Mouse (Mus musculus) T-helper 1 cell (primary cell): ENCODE data around the gene Coro7.
"Not testable (repeated sequence)": the region's sequence is repeated elsewhere in the genome, so short reads cannot be mapped to it uniquely, and the experiment has no call there.

Experiments
- in situ Hi-C: fragments of 300-600 bp; cut with MboI, MseI; formaldehyde crosslinking; loops from one replicate; pipeline ENCODE4 v1.15.1; 2025; ENCODE audit warnings: high pct_unique_total_duplicates

Coro7 gene

DNA sequence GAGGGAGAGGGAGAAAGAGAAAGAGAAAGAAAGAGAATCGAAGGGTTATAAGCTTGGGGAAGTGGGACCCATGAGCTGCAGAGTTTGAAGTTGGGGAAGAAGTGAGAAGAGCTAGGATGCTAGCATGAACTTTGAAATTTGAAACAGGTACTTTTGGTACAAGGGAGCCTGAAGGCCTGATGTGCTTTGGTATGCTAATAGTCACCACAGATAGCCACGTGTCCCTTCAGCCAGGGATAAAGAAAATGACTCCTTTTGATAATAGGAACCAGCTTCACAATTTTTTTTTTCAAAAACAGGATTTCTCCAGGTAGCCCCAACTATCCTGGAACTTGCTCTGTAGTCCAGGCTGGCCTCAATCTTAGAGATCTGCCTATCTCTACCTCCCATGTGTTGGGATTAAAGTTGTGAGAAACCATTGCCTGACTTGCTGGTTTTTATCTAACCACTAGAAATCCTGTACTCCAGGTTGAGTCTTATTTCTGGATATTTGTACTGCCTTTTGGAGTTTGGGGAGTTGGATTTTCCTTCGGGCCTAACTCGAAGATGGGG is 3.1 kb upstream of the Coro7 start:
- in situ Hi-C loops: no loop called here

DNA sequence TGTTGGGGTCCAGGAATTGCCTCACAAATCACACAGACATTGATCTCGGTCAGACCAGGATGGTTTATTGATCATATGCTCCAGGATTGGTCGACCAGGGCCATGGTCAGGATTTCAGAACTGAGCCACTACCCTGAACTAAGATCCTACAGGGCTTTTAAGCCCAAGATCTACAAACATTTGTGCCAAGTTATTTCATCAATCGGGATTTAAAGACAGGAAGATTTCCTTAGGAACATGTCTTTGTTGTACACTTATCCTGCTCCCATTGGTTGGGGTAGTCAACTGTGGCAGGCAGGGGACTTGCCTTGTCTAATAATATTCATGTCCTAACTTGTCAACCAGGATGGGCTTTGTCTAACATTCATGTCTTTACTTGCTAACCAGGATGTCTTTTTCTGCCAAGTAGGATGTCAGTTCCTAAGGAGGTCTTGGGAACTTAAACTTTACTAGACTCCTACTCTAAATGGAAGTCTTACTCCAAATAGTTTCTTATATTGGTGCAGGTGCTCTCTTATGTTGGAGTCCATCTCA is 1.4 kb upstream of the Coro7 start:
- in situ Hi-C loops: not testable (repeated sequence)

DNA sequence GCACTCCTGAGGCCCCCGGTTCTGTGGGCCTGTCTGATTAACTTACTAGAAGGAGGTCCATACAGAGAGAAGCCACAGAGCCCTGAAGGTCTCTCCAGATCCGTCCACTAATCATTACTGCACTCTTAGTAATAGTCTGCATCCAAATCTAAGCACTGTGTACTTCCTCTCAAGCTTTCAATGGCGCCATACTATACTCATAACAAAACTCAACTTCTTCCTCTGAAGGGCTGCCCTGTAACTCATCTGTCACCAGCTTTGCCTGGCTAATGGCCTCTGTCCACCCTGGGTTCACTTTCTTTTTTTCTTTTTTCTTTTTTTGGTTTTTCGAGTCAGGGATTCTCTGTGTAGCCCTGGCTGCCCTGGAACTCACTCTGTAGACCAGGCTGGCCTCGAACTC is 1.5 kb downstream of the Coro7 start:
- in situ Hi-C loops: no loop called here

GRCm38 (mm10) chr16:4676836-4677235 is 2.7 kb downstream of the Coro7 start:
- in situ Hi-C loops: no loop called here

DNA sequence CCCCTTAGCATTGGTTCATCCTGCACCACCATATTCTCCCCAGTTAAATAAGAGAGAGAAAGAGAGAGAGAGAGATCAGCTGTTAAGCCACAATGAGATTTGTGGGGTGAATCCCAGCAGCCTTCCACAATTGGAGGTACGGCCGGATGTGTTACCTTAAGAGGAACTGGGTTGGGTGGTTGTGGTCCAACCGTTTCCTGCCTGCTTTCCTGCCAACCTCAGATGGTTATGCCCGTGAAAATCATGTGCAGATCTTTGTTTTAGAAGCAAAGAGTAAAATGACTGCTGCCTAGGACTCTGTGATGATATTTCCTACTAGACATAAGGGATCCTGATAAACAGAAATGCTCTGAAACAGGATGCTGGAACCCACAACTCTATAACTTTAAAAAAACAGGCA is 5.5 kb downstream of the Coro7 start:
- in situ Hi-C loops: no loop called here

- in situ Hi-C loops: no loop called here
Measured at GRCm38 (mm10) chr16:4670317-4670716, 9.3 kb downstream of the Coro7 start.

GRCm38 (mm10) chr16:4667190-4667808 is 12.3 kb downstream of the Coro7 start:
- in situ Hi-C loops: no loop called here

DNA sequence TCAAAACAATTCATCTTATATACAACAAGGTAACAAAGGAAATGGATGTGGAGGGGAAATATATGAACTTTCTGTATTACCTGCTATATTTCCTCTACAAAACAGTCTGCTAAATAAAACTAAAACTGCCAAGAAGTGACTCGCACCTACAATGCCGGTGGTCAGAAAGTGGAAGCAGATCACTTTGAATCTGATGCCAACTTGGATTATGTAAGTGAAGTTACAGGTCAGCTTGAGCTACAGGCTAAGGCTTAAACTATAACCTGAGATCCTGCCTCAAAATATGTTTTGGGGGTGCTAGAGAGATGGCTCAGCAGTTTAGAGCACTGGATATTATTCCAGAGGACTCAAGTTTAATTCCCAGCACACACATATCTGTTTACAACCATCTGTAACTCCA is 13.9 kb downstream of the Coro7 start:
- in situ Hi-C loops: no loop called here

DNA sequence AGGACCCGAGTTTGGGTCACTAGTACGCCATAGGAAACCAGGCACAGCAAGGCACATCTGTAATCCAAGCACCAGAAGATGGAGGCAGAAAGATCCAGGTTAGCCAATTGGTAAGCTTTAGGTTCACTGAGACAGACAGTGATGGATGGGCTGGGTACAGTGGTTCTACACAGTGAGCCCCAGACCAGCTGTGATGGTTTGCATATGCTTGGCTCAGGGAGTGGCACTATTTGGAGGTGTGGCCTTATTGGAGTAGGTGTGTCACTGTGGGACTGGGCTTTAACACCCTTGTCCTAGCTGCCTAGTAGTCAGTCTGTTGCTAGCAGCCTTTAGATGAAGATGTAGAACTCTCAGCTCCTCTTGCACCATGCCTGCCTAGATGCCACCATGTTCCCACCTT is 15.8 kb downstream of the Coro7 start:
- in situ Hi-C loops: no loop called here

DNA sequence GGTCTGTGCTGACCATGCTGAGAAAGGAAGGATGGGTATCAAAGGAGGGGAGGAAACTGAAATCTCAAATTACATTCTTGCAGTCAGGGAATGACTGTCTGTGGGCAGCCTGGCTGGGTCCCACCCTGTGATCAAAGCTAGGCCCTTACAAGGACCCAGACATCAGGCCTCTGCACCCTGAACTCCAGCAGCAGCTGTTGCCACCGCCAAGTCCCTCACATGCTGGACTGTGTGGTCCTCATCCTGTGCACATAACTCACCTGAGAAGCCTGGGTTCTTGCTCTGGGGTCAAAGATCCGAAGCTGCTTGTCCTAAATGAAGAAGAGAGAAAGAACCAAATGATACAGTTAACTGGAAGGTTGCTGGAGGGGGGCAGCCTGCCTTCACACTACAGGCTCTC is 18.0 kb downstream of the Coro7 start:
- in situ Hi-C loops: no loop called here

GRCm38 (mm10) chr16:4659326-4659725 is 20.3 kb downstream of the Coro7 start:
- in situ Hi-C loops: no loop called here

GRCm38 (mm10) chr16:4658781-4659245 is 20.8 kb downstream of the Coro7 start:
- in situ Hi-C loops: no loop called here

DNA sequence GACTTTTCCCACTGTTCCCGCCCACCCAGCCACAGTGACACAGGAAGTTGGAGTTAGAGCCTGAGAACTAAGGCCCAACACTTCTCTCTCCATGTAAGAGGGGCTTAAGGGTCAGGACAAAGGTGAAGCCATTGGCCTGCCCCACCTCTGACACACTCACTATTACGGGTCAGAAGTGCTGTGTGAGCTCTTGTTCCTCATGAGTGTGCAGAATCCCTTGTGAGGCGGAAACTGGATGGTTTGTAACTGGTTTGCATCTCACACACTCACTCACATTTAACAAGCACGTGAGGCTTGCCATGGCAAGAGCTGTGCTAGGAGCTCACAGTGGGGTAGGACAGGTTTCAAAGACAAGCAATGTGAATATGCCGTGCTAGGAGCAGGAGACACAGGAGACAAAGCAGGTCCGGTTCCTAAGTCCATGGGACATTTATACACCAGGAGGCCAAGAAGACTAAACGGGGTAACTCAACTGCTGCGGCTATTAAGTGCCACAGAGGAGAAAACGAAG is 23.0 kb downstream of the Coro7 start:
- in situ Hi-C loops: no loop called here

DNA sequence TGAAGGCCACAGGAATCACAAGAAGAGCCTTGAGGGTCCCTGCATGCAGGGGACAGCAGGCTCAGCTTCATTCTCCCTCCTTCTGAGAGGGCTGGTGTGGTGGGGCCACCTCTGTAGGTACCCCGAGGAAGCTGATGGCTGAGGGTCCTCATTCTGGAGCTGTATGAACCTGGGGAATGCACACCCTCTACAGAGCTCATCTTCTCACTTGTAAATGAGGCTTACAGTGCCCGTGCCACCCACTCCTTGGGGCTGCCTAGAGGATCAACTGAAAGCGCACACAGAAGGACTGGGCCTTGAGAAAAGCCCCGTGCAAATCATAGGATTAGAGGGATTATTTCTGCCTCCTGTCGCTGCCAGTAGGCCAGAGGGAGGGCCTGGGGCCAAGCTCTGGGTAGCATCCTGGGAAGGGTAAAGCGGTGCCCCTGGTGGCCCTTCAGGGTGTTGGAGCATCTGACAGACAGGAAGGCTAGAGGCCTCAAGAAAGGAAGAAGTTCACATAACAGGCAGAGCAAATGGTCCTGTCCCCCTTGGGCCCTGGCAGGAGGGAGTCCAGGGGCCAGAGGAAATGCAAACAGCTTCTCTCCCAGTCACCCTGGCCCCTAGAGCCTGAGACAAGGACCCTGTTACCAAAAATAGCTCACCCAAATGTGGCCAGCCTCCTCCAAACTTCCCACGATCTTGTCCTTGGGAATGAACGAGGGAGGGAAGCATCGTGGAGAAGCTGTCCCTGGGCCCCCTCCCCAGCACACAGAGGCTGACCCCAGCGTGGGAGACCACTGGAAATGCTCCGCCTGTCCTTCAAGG is 23.6 kb downstream of the Coro7 start:
- in situ Hi-C loops: no loop called here

DNA sequence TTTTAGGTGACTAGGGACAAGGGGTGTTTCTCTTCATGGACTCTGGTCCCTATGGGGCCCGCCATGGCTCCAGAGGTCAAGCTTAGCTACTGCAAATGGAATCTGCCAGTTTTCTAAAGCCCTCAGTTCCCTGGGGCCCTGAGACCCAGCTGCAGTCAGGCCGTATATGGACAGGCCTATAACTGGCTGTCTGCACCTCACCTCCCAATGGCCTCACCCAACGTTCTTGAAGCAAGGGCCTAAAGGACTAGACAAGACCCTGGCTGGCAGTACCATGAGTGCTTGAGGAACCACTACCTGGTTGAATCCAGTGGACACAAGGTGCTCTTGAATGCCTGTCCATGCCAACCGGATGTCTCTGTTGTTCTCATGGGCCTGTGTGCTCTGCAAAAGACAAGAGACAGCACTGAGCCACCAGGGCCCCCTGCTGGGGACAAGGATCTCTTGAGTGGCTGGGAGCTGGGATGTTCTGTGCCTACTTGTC is 24.3 kb downstream of the Coro7 start:
- in situ Hi-C loops: no loop called here

DNA sequence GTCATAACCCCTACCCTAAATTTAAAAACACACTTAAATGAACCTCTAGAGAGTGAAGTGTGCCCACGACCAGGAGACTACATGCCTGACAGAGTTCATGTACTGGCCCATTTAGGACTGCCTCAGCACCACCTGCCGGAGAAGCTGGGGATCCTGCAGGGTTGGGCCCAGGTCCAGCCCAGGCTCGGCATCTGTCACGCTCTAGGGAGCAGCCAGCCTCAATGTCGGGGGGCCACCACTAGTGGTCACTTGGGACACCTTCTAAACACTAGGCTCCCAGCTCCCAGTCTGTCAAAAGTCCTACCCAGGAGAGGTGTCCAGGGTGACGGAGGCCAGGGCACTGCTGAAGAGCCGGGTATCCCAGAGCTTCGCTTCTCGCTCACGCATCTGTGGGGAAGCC is 24.9 kb downstream of the Coro7 start:
- in situ Hi-C loops: no loop called here

DNA sequence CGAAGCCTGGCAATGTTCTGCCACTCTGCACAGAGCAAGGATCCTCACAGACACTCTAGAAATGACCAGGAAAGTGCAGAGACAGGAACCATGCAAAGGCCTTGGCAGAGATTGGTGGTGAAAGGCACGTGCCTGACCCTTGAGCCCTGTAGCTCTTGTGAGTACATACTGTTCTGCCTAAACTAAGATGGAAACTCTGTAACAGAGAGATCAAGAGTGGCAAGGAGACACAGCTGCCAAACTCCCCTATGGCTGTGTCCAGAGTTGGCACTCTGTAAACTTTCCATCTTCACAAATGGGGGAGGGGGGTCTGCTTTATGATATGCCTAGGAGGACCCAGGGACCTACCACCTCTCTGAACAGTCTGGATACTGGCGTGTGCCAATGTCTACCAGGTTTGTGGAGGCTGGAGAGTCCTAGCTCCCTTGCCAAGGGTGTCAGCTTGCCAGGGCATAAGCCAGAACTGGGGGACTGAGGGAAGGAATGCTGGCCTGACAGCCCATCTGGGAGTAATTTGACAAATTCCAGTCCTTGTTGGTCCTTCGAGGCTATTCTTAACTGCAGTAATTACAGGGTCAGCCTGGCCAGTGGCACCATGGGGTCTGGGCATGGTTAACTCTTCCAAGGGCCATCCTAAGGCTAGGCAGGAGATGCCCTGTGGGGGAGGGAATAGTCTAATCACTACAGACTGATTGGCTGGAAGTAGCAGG is 26.7 kb downstream of the Coro7 start:
- in situ Hi-C loops: no loop called here

GRCm38 (mm10) chr16:4651624-4652023 is 28.0 kb downstream of the Coro7 start:
- in situ Hi-C loops: no loop called here

- in situ Hi-C loops: no loop called here
Measured at GRCm38 (mm10) chr16:4651081-4651480, 28.5 kb downstream of the Coro7 start.

- in situ Hi-C loops: no loop called here
Measured at GRCm38 (mm10) chr16:4650161-4650560, 29.4 kb downstream of the Coro7 start.

GRCm38 (mm10) chr16:4649692-4650091 is 29.9 kb downstream of the Coro7 start:
- in situ Hi-C loops: no loop called here

DNA sequence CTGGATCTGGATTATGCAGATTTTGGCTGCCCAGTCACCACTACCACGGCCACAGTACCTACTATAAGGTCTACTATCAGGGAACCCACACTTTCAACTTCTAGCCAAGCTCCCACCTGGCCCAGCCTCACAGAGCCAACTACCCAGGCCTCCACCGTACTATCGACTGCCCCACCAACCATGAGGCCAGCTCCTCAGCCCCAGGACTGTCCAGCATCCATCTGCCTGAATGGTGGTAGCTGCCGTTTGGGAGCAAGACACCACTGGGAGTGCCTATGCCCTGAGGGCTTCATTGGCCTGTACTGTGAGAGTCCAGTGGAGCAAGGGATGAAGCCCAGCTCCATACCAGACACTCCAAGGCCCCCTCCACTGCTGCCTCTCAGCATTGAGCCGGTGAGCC is 30.4 kb downstream of the Coro7 start:
- in situ Hi-C loops: no loop called here
